Mouse (Mus musculus): ENCODE results near the gene Dlx1. TPM values are rescaled to one million over a fixed set of nuclear protein-coding genes. Genes with fewer than 3 reads are reported as not detected.

The Dlx1 gene
- total and polyA plus RNA-seq, 2 experiments from 2014 or later: not detected

DNA sequence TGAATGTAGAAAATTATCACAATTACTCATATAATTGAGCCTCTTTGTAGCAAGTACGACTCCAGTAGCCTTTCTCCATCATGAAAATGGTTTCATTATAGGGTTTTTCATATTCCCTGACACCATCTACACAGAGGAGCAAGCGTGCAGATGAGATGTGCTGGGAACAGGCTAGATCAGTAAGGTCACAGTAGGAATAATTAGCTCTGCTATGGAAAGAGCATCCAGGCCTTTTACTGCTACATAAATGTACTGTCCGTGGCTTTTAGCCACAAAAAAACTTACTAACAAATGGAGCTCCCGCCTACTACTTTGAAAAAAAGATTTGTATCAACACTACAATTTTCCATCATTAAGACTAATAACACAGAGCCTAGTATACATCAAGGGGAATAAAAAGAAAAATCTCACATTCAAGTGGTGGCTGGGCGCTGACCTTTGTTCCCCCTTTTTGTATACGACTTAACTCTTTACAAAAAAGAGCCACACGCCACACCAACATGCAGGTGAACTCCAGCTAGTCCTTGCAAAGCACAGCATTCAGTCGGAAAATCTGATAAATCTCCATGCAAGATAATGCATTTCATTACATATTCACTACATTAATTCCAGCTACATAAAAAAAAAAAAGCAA lies 10.3 kb upstream of the Dlx1 start:
- ATAC-seq (ENCODE audit: insufficient read depth, low read depth) (no peak), DNase-seq (ENCODE audit: low spot score) (no peak)

DNA sequence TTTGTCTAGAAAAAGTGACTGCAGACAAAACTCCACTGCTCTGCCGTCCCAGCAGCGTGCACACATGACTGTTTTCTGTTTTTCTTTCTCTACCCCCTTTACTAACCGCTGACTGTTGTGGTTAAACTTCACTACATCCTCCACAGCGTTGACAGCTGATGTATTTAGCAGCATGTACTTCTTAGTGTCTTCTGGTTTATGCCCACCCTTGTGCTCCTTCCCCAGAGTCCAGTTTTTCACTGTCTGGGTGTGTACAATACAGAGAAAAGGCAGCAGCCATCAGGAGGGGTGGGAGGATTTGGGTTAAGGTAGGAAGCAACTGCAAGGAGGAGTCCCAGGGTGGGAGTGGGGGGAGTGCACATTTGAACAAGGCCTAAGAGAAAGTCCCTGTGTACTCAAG lies 5.0 kb upstream of the Dlx1 start:
- Histone ChIP-seq H3K4me1 (ENCODE audit: control insufficient read depth, insufficient read depth) (no peaks in the 10 kb centered on the region), H3K9me3 (replicated peaks; ENCODE audit: control insufficient read depth, low read length) (no peaks in the 10 kb centered on the region), H3K4me2 (ENCODE audit: low read depth, low read length) (no peak overlapping the region), H3K4me3 (ENCODE audit: low read depth, low read length) (no peak overlapping the region), H3K36me3 (replicated peaks; ENCODE audit: control insufficient read depth, insufficient read depth, low read length) (no peaks in the 10 kb centered on the region), H3K27me3 (ENCODE audit: control insufficient read depth, insufficient read depth, low read length) (peaks cover 65% of the 10 kb centered on the region), H3K27ac (ENCODE audit: low read depth) (no peak overlapping the region; the same call in 1 of the 2 replicates), H3K9ac (replicated peaks; ENCODE audit: low read depth, low read length) (no peak overlapping the region)
- 47% methylated on average over 4 of the region's 4 CpGs for WGBS
- TF ChIP-seq EP300 (IDR thresholded peaks at IDR 0.05; ENCODE audit: low read depth): no peak
- TF ChIP-seq CTCF (IDR thresholded peaks at IDR 0.05; ENCODE audit: low read depth): no peak
- ATAC-seq (ENCODE audit: insufficient read depth, low read depth) (no peak), DNase-seq (ENCODE audit: low spot score) (no peak)

More for the DNA sequence above, 10.3 kb upstream of the Dlx1 start:
- H3K4me3 ChIP-seq (ENCODE audit: low read depth, low read length): no peak overlapping the region
- no peak overlapping the region for H3K27ac ChIP-seq (ENCODE audit: low read depth)
- H3K9ac ChIP-seq (replicated peaks; ENCODE audit: low read depth, low read length): no peak overlapping the region
- no peaks in the 10 kb centered on the region for H3K9me3 ChIP-seq (replicated peaks; ENCODE audit: control insufficient read depth, low read length)
- no peaks in the 10 kb centered on the region for H3K36me3 ChIP-seq (replicated peaks; ENCODE audit: control insufficient read depth, insufficient read depth, low read length)
- WGBS: 88% methylated on average over 8 of the region's 8 CpGs
- no peak overlapping the region for H3K4me2 ChIP-seq (ENCODE audit: low read depth, low read length)
- no peak for TF ChIP-seq EP300 (IDR thresholded peaks at IDR 0.05; ENCODE audit: low read depth)
- no peak for TF ChIP-seq CTCF (IDR thresholded peaks at IDR 0.05; ENCODE audit: low read depth)
- no peaks in the 10 kb centered on the region for H3K4me1 ChIP-seq (ENCODE audit: control insufficient read depth, insufficient read depth)
- H3K27me3 ChIP-seq (ENCODE audit: control insufficient read depth, insufficient read depth, low read length): peaks cover 13% of the 10 kb centered on the region

DNA sequence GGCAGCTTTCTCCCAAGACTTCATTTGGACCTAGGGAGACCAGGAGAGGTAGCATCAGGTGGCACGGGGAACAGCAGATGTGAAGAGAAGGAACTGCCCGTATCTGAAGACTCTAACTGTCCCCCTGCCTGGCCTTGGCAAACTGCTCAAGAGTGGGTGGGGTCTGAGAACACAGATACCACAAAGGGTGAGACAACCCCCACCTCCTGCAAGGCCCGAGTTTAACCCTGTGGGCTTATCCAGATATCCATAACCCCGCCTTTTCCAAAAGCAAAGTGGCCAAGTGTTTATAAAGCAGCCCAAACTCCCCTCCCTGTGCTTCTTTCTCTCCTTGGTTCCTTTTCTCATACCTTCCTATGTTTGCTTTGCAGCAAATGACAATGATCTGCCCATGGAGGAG lies 4.5 kb upstream of the Dlx1 start:
- ATAC-seq (ENCODE audit: insufficient read depth, low read depth) (no peak), DNase-seq (ENCODE audit: low spot score) (no peak)
- Histone ChIP-seq H3K9me3 (replicated peaks; ENCODE audit: control insufficient read depth, low read length) (no peaks in the 10 kb centered on the region), H3K27me3 (ENCODE audit: control insufficient read depth, insufficient read depth, low read length) (peaks cover 70% of the 10 kb centered on the region), H3K4me1 (ENCODE audit: control insufficient read depth, insufficient read depth) (no peaks in the 10 kb centered on the region), H3K4me3 (ENCODE audit: low read depth, low read length) (no peak overlapping the region), H3K4me2 (ENCODE audit: low read depth, low read length) (no peak overlapping the region), H3K36me3 (replicated peaks; ENCODE audit: control insufficient read depth, insufficient read depth, low read length) (no peaks in the 10 kb centered on the region), H3K27ac (ENCODE audit: low read depth) (no peak overlapping the region; the same call in 1 of the 2 replicates), H3K9ac (replicated peaks; ENCODE audit: low read depth, low read length) (no peak overlapping the region)
- WGBS: 57% methylated on average over 4 of the region's 4 CpGs
- TF ChIP-seq CTCF (IDR thresholded peaks at IDR 0.05; ENCODE audit: low read depth): no peak
- TF ChIP-seq EP300 (IDR thresholded peaks at IDR 0.05; ENCODE audit: low read depth): no peak

DNA sequence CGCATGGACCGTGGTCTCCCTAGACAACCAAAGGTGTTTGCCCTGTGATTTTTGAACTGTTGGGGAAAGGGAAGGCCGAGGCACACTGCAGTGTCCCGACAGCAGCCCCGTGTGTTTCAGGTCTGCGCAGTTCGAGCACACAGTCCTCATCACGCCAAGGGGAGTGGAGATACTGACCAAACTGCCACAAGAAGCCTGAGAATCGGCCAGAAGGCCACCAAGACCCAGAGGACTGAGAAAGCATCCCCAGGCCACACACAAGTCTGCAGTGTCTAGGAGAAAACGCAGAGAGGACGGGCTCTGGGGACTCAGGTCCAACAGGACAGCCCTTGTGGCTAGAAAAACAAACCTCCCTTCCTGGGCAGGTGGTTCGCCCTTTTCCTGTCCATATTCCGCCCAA lies 3.1 kb upstream of the Dlx1 start:
- TF ChIP-seq EP300 (IDR thresholded peaks at IDR 0.05; ENCODE audit: low read depth): no peak
- TF ChIP-seq CTCF (IDR thresholded peaks at IDR 0.05; ENCODE audit: low read depth): no peak
- peaks cover 81% of the 10 kb centered on the region for H3K27me3 ChIP-seq (ENCODE audit: control insufficient read depth, insufficient read depth, low read length)
- H3K4me3 ChIP-seq (ENCODE audit: low read depth, low read length): no peak overlapping the region
- ATAC-seq (ENCODE audit: insufficient read depth, low read depth) (no peak), DNase-seq (ENCODE audit: low spot score) (no peak)
- H3K4me1 ChIP-seq (ENCODE audit: control insufficient read depth, insufficient read depth): peaks cover 9% of the 10 kb centered on the region; the same call in 1 of the 2 replicates
- no peak overlapping the region for H3K27ac ChIP-seq (ENCODE audit: low read depth)
- H3K9ac ChIP-seq (replicated peaks; ENCODE audit: low read depth, low read length): no peak overlapping the region
- no peaks in the 10 kb centered on the region for H3K36me3 ChIP-seq (replicated peaks; ENCODE audit: control insufficient read depth, insufficient read depth, low read length)
- no peaks in the 10 kb centered on the region for H3K9me3 ChIP-seq (replicated peaks; ENCODE audit: control insufficient read depth, low read length)
- WGBS: 43% methylated on average over 13 of the region's 13 CpGs
- H3K4me2 ChIP-seq (ENCODE audit: low read depth, low read length): no peak overlapping the region

DNA sequence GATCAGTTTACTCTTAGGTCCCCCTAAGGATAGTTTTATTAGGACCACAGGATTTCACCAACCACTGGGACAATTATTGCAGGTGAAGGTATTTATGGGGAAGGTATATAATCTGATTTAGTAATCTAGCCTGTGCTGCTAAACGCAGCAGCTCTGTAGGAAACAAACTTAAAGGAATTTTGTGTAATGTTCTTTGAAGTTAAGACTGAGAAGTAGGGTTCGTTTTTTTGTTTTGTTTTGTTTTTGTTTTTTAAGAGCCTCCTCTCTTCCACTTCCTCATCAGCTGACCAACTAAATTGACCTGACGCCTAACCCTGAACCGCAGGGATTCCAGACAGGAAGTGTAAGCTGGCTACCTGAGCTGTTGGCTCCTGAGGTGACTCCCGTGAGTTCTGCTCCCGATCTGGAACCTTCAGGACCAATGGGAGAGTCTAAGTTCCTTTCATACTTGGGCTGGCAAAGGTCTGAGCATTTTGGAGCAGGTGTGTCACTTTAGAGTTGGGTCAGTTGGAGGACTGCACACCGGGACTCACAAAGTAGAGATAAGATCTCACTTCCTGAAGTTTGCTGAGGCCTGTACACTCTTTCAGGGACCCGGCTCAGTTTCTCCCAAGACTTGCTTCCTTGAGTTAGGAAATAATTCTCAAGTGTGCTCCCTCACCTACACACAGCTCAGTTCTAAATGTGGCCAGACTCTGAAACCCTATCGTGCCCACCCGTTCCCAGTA lies 1.2 kb upstream of the Dlx1 start:
- no peak overlapping the region for H3K9ac ChIP-seq (replicated peaks; ENCODE audit: low read depth, low read length)
- peaks cover 93% of the 10 kb centered on the region for H3K27me3 ChIP-seq (ENCODE audit: control insufficient read depth, insufficient read depth, low read length)
- DNase-seq (ENCODE audit: low spot score) (no peak), ATAC-seq (ENCODE audit: insufficient read depth, low read depth) (no peak)
- H3K4me3 ChIP-seq (ENCODE audit: low read depth, low read length): no peak overlapping the region
- TF ChIP-seq CTCF (IDR thresholded peaks at IDR 0.05; ENCODE audit: low read depth) (no peak), EP300 (IDR thresholded peaks at IDR 0.05; ENCODE audit: low read depth) (no peak)
- H3K4me1 ChIP-seq (ENCODE audit: control insufficient read depth, insufficient read depth): peaks cover 9% of the 10 kb centered on the region; the same call in 1 of the 2 replicates
- WGBS: 7% methylated on average over 10 of the region's 10 CpGs
- no peak overlapping the region for H3K4me2 ChIP-seq (ENCODE audit: low read depth, low read length)
- no peaks in the 10 kb centered on the region for H3K36me3 ChIP-seq (replicated peaks; ENCODE audit: control insufficient read depth, insufficient read depth, low read length)
- H3K9me3 ChIP-seq (replicated peaks; ENCODE audit: control insufficient read depth, low read length): no peaks in the 10 kb centered on the region
- no peak overlapping the region for H3K27ac ChIP-seq (ENCODE audit: low read depth)

All from heart, postnatal 0 days (tissue).